Mouse (Mus musculus): ENCODE results near the gene D430041D05Rik. TPM values are rescaled to one million over a fixed set of nuclear protein-coding genes. Genes with fewer than 3 reads are reported as not detected.

D430041D05Rik gene
- total and polyA plus RNA-seq, 3 experiments: not detected

DNA sequence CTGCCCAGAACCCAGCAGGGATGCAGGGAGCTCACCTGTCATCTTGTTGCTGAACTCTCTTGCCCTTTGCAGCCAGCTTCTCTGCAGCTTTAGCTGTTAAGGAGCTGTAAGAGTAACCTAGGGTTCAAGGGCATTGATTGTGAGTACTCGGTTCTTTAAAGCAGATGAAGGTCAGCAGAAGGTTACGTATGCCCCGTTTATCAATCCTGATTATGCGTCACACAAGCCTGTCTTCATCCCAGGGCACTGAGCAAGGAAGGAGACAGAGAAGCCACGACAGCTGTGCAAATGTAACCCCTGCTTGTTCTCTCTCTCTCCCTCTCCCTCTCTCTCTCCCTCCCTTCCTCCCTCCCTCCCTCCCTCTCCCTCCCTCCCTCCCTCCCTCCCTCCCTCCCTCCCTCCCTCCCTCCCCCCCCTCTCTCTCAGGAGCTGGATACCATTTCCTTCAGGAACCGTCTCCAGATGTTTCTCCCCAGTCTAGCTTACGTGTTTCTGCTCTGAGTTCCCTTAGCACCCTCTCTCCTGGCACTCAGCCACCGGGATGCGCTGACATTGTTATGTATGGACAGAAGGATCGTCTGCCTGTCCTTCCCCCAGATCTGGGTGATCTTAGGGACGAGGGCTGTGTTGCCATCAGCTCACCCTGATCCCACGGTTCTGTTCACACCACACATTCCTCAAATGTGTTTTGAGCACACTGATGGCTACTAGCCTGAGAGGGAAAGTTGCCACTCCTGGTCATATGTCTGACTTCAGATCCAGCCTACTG lies 277.6 kb downstream of the D430041D05Rik start:
- Histone ChIP-seq H3K4me2 (ENCODE audit: insufficient read depth, low read depth, poor library complexity, severe bottlenecking) (no peak overlapping the region), H3K27me3 (replicated peaks) (peaks cover 6% of the 10 kb centered on the region), H3K9ac (ENCODE audit: insufficient read depth, low read depth) (no peak overlapping the region), H3K79me2 (replicated peaks; ENCODE audit: control insufficient read depth, extremely low read depth, insufficient read depth, poor library complexity, severe bottlenecking) (no peaks in the 10 kb centered on the region), H3K9me3 (replicated peaks; ENCODE audit: low read length) (no peaks in the 10 kb centered on the region), H3K4me3 (replicated peaks in 1 of 3; ENCODE audit: low read depth in 2 of 3, low read length in 2 of 3, poor library complexity in 1 of 3) (no peak overlapping the region), H3K27ac (ENCODE audit: insufficient read depth, low read depth) (no peak overlapping the region), H3K4me1 (ENCODE audit: control insufficient read depth in 1 of 2, insufficient read depth in 2 of 2) (peaks cover 0 to 4% of the 10 kb centered on the region in 2 experiments; a peak in 1 of 4 replicates), H3K36me3 (replicated peaks in 1 of 2; ENCODE audit: control insufficient read depth in 1 of 2, insufficient read depth in 1 of 2, low read length in 1 of 2) (no peaks in the 10 kb centered on the region)
- dilution Hi-C loops (cut with MboI; ENCODE audit: extremely low pct_ligation_motif_present, extremely low pct_unique_long_range_greater_than_20kb, low sequenced_read_pairs): no loop called here
- DNase-seq (ENCODE audit: extremely low read depth): no peak
- TF ChIP-seq SIN3A (IDR thresholded peaks at IDR 0.05; ENCODE audit: low read length) (no peak), USF2 (conservative IDR thresholded peaks at IDR 0.05; ENCODE audit: low read depth, low read length) (no peak), ZC3H11A (IDR thresholded peaks at IDR 0.05; ENCODE audit: low read depth, low read length) (no peak), RAD21 (IDR thresholded peaks at IDR 0.05; ENCODE audit: low read depth, low read length) (no peak), RCOR1 (conservative IDR thresholded peaks at IDR 0.05; ENCODE audit: low read depth, low read length) (no peak), JUND (conservative IDR thresholded peaks at IDR 0.05; ENCODE audit: low read depth, low read length) (no peak), MAZ (IDR thresholded peaks at IDR 0.05; ENCODE audit: low read depth, low read length) (no peak), TBP (conservative IDR thresholded peaks at IDR 0.05; ENCODE audit: low read depth, low read length) (no peak), TCF12 (IDR thresholded peaks at IDR 0.05; ENCODE audit: low read depth, low read length) (no peak), ETS1 (conservative IDR thresholded peaks at IDR 0.05; ENCODE audit: low read depth, low read length) (no peak), GABPA (IDR thresholded peaks at IDR 0.05; ENCODE audit: insufficient replicate concordance, low read depth, low read length) (no peak), USF1 (IDR thresholded peaks at IDR 0.05; ENCODE audit: low read depth, low read length) (no peak), CTCF (conservative IDR thresholded peaks at IDR 0.05 in 1 of 2, IDR thresholded peaks at IDR 0.05 in 1 of 2; ENCODE audit: low read depth in 2 of 2, low read length in 2 of 2) (no peak), POLR2A (IDR thresholded peaks at IDR 0.05; ENCODE audit: low read depth, low read length) (no peak), CHD1 (IDR thresholded peaks at IDR 0.05; ENCODE audit: low read depth, low read length) (no peak), JUN (IDR thresholded peaks at IDR 0.05; ENCODE audit: insufficient read depth, low read depth, low read length) (no peak), PAX5 (IDR thresholded peaks at IDR 0.05; ENCODE audit: low read length) (no peak), NELFE (IDR thresholded peaks at IDR 0.05; ENCODE audit: low read depth, low read length) (no peak), EP300 (IDR thresholded peaks at IDR 0.05; ENCODE audit: low read length) (no peak), CHD2 (IDR thresholded peaks at IDR 0.05; ENCODE audit: low read length) (no peak)
- in situ Hi-C loops (cut with MboI; ENCODE audit: low pct_ligation_motif_present, low pct_unique_long_range_greater_than_20kb, low sequenced_read_pairs): loop anchor here (5.0 to 25.0 kb wide), 3 partner anchors 179 to 454 kb away; partner anchors contain the start of gene D430041D05Rik
